Mouse (Mus musculus) lung, adult 2 months (tissue): ENCODE results near the gene Fndc3b.

ENCODE experiments used
- CTCF ChIP-seq: fragments of 200-500 bp; IDR thresholded peaks from 2 replicates; pipeline ENCODE4 v1.5.1; 2011; ENCODE audit warnings: mild to moderate bottlenecking, low read length, control low read depth; ENCODE audit not compliant: insufficient read depth
- POLR2A ChIP-seq: fragments of 200-500 bp; IDR thresholded peaks from 2 replicates; pipeline ENCODE4 v1.6.1; 2011; ENCODE audit warnings: low read depth, mild to moderate bottlenecking, control low read depth, low read length, borderline replicate concordance; ENCODE audit errors: extremely low read depth

DNA sequence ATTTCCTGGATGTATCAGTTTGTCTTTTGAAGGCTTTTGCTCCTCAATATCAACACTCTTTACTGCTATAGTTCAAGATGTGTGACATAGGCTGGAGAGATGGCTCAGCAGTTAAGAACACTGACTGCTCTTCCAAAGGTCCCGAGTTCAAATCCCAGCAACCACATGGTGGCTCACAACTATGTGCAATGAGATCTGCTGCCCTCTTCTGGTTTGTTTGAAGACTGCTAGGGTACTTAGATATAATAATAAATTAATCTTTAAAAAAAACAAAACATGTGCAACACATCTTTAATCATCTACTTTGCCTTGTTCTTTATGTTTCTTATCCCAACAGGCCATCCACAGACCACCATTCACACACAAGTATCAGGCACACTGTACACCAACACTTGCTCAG lies 160.7 kb downstream of the Fndc3b start:
- TF ChIP-seq POLR2A (no peak), CTCF (no peak)
